Mouse (Mus musculus): ENCODE measurements around the gene Gm49353. TPM values are rescaled to one million over a fixed set of nuclear protein-coding genes. Genes with fewer than 3 reads are reported as not detected.

Gm49353 gene
- polyA plus RNA-seq (2016; fragmentation: Nextera tagmentation; extraction: Ambion mirVana): not detected in 2 replicates

GRCm38 (mm10) chr10:29198642-29199041 is at the start of gene Gm49353:
Gene Gm49353, plus strand, starts transcription at chr10:29198954.
- H3K4me3 ChIP-seq: no peak within 1 kb of the TSS
- ATAC-seq: no peak

DNA sequence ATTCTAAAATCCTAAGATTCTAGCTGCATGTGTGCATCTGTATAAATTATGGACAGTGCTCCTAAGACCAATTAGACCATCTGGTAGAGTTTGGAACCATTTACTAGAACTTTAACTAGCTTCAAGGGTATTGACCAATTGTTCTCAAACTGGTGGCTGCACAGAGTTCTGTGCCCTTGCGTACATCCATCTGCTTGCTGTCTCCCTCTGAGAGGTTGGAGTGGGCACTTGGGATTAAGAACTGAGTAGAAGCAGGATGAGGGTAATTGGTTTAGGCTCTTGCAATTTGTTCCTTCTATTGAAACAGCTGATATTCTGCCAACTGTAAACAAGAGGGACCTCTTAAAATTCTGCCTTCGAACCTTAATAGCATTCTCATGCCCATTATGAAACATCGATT is 43.5 kb upstream of the Gm49353 start:
- no peaks in the 10 kb centered on the region for H3K4me1 ChIP-seq
- no peaks in the 10 kb centered on the region for H3K36me3 ChIP-seq
- no peak overlapping the region for H3K4me3 ChIP-seq
- H3K9ac ChIP-seq: no peak overlapping the region
- H3K27me3 ChIP-seq (replicated peaks): no peaks in the 10 kb centered on the region
- no peak overlapping the region for H3K4me2 ChIP-seq
- no peak overlapping the region for H3K27ac ChIP-seq
- ATAC-seq: no peak
- WGBS (ENCODE audit: insufficient replicate concordance): 76% methylated on average over 3 of the region's 3 CpGs
- H3K9me3 ChIP-seq (replicated peaks): no peaks in the 10 kb centered on the region

More at GRCm38 (mm10) chr10:29198642-29199041, at the start of gene Gm49353:
- Histone ChIP-seq H3K9me3 (replicated peaks) (peaks cover 11% of the 10 kb centered on the region), H3K36me3 (no peaks in the 10 kb centered on the region), H3K9ac (no peak within 1 kb of the TSS), H3K4me1 (no peaks in the 10 kb centered on the region), H3K27me3 (replicated peaks) (no peaks in the 10 kb centered on the region), H3K4me2 (no peak within 1 kb of the TSS), H3K27ac (no peak within 1 kb of the TSS)
- WGBS (ENCODE audit: insufficient replicate concordance): 77% methylated on average over 7 of the region's 7 CpGs

- no peak overlapping the region for H3K27ac ChIP-seq
- 41% methylated on average over 2 of the region's 2 CpGs for WGBS (ENCODE audit: insufficient replicate concordance)
- H3K36me3 ChIP-seq: no peaks in the 10 kb centered on the region
- no peaks in the 10 kb centered on the region for H3K4me1 ChIP-seq
- H3K4me3 ChIP-seq: no peak overlapping the region
- no peaks in the 10 kb centered on the region for H3K27me3 ChIP-seq (replicated peaks)
- no peaks in the 10 kb centered on the region for H3K9me3 ChIP-seq (replicated peaks)
- ATAC-seq: no peak
- no peak overlapping the region for H3K4me2 ChIP-seq
- H3K9ac ChIP-seq: no peak overlapping the region
Observed at GRCm38 (mm10) chr10:29161664-29162063, 37.1 kb upstream of the Gm49353 start.

GRCm38 (mm10) chr10:29173778-29174177 is 25.0 kb upstream of the Gm49353 start:
- no peak for ATAC-seq
- Histone ChIP-seq H3K27me3 (replicated peaks) (no peaks in the 10 kb centered on the region), H3K4me2 (no peak overlapping the region), H3K27ac (no peak overlapping the region), H3K36me3 (no peaks in the 10 kb centered on the region), H3K9me3 (replicated peaks) (no peaks in the 10 kb centered on the region), H3K4me3 (no peak overlapping the region), H3K9ac (no peak overlapping the region), H3K4me1 (no peaks in the 10 kb centered on the region)
- 54% methylated on average over 2 of the region's 2 CpGs for WGBS (ENCODE audit: insufficient replicate concordance)

- H3K4me3 ChIP-seq: no peak overlapping the region
Observed at GRCm38 (mm10) chr10:29175656-29176055, 23.1 kb upstream of the Gm49353 start.

DNA sequence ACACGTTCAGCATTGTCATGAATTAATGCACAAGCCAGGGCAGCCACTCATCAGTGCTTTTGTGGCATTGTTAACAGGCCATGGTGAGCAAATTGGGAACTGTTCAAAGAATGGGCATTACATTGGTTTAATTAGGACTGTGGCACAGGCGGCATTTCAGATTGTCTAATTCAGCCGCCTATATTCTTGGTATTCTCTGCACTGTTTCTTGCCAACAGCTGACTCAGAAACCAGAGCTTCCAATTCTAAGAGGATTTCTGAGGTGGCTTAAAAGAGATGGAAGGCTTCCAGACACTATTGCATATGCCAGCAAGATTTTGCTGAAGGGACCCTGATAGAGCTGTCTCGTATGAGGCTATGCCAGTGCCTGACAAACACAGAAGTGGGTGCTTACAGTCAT is 21.9 kb upstream of the Gm49353 start:
- no peak overlapping the region for H3K4me3 ChIP-seq
- H3K9ac ChIP-seq: no peak overlapping the region
- no peak overlapping the region for H3K27ac ChIP-seq
- no peaks in the 10 kb centered on the region for H3K27me3 ChIP-seq (replicated peaks)
- no peaks in the 10 kb centered on the region for H3K4me1 ChIP-seq
- ATAC-seq: no peak
- 68% methylated on average over 4 of the region's 4 CpGs for WGBS (ENCODE audit: insufficient replicate concordance)
- no peak overlapping the region for H3K4me2 ChIP-seq
- H3K9me3 ChIP-seq (replicated peaks): no peaks in the 10 kb centered on the region
- H3K36me3 ChIP-seq: no peaks in the 10 kb centered on the region

More at GRCm38 (mm10) chr10:29175656-29176055, 23.1 kb upstream of the Gm49353 start:
- no peaks in the 10 kb centered on the region for H3K9me3 ChIP-seq (replicated peaks)
- no peaks in the 10 kb centered on the region for H3K27me3 ChIP-seq (replicated peaks)
- no peak for ATAC-seq
- no peak overlapping the region for H3K4me2 ChIP-seq
- no peak overlapping the region for H3K9ac ChIP-seq
- no peaks in the 10 kb centered on the region for H3K4me1 ChIP-seq
- H3K36me3 ChIP-seq: no peaks in the 10 kb centered on the region
- no peak overlapping the region for H3K27ac ChIP-seq
- 71% methylated on average over 3 of the region's 3 CpGs for WGBS (ENCODE audit: insufficient replicate concordance)

GRCm38 (mm10) chr10:29178003-29178402 is 20.8 kb upstream of the Gm49353 start:
- no peak for ATAC-seq
- 17% methylated on average over 2 of the region's 2 CpGs for WGBS (ENCODE audit: insufficient replicate concordance)

DNA sequence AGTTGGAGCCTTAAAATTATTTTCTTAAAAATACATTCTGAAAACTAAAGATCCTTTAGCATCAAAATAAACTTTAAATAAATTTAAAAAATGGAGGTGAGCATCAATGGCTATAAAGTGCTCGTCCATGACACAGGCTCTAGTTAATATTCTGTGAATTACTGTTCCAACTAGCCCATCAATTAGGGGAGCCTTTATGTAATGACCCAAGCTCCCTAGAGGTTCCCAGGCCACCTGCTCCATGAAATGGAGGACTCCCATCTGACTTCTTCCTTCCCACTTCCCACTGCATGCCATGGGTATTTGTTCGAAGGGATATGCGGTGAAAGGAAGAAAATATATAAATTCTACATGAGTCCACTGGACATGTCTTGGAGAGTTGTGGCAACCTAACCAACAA is 18.5 kb upstream of the Gm49353 start:
- Histone ChIP-seq H3K4me2 (no peak overlapping the region), H3K4me1 (no peaks in the 10 kb centered on the region), H3K4me3 (no peak overlapping the region), H3K9ac (no peak overlapping the region), H3K9me3 (replicated peaks) (no peaks in the 10 kb centered on the region), H3K27me3 (replicated peaks) (no peaks in the 10 kb centered on the region), H3K27ac (no peak overlapping the region), H3K36me3 (no peaks in the 10 kb centered on the region)
- 83% methylated on average over 3 of the region's 3 CpGs for WGBS (ENCODE audit: insufficient replicate concordance)
- ATAC-seq: no peak

More at GRCm38 (mm10) chr10:29178003-29178402, 20.8 kb upstream of the Gm49353 start:
- H3K36me3 ChIP-seq: no peaks in the 10 kb centered on the region
- no peak overlapping the region for H3K4me2 ChIP-seq
- no peak overlapping the region for H3K9ac ChIP-seq
- no peaks in the 10 kb centered on the region for H3K4me1 ChIP-seq
- H3K9me3 ChIP-seq (replicated peaks): no peaks in the 10 kb centered on the region
- no peak overlapping the region for H3K27ac ChIP-seq
- no peak overlapping the region for H3K4me3 ChIP-seq
- no peaks in the 10 kb centered on the region for H3K27me3 ChIP-seq (replicated peaks)

GRCm38 (mm10) chr10:29181046-29181445 is 17.7 kb upstream of the Gm49353 start:
- no peaks in the 10 kb centered on the region for H3K27me3 ChIP-seq (replicated peaks)
- no peaks in the 10 kb centered on the region for H3K36me3 ChIP-seq
- no peak overlapping the region for H3K4me2 ChIP-seq
- 64% methylated on average over 2 of the region's 2 CpGs for WGBS (ENCODE audit: insufficient replicate concordance)
- H3K9ac ChIP-seq: no peak overlapping the region
- H3K4me1 ChIP-seq: no peaks in the 10 kb centered on the region
- H3K9me3 ChIP-seq (replicated peaks): no peaks in the 10 kb centered on the region
- ATAC-seq: no peak
- no peak overlapping the region for H3K27ac ChIP-seq
- no peak overlapping the region for H3K4me3 ChIP-seq

- H3K9ac ChIP-seq: no peak overlapping the region
- H3K4me1 ChIP-seq: no peaks in the 10 kb centered on the region
- no peak for ATAC-seq
- no peaks in the 10 kb centered on the region for H3K36me3 ChIP-seq
- H3K4me2 ChIP-seq: no peak overlapping the region
- no peaks in the 10 kb centered on the region for H3K27me3 ChIP-seq (replicated peaks)
- no peak overlapping the region for H3K4me3 ChIP-seq
- H3K27ac ChIP-seq: no peak overlapping the region
- peaks cover 11% of the 10 kb centered on the region for H3K9me3 ChIP-seq (replicated peaks)
Observed at GRCm38 (mm10) chr10:29193769-29194168, 5.0 kb upstream of the Gm49353 start.

- Histone ChIP-seq H3K4me2 (no peak overlapping the region), H3K4me3 (no peak overlapping the region), H3K4me1 (no peaks in the 10 kb centered on the region), H3K27ac (no peak overlapping the region), H3K27me3 (replicated peaks) (no peaks in the 10 kb centered on the region), H3K36me3 (no peaks in the 10 kb centered on the region), H3K9me3 (replicated peaks) (peaks cover 11% of the 10 kb centered on the region), H3K9ac (no peak overlapping the region)
- WGBS (ENCODE audit: insufficient replicate concordance): 86% methylated on average over 33 of the region's 33 CpGs
- no peak for ATAC-seq
Observed at GRCm38 (mm10) chr10:29196811-29197210, 1.9 kb upstream of the Gm49353 start.

DNA sequence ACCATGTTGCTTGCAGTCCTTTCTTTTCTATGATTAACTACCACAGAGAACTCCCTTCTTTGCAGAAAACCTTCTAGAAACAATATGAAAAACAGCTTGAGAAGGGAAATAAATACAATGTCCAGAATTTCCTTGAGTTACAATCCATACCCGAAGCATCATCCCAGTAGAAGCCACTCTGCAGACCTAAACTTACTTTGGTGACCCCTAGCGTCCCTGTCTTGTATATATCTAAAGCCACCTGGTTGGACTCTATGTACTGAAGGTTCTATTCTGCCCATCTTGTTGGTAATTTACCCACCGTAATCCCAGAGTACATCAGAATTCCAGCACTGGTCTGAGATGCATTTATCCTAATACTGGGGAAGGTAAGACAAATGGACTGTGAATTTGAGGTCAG is 1.1 kb downstream of the Gm49353 start:
- H3K27ac ChIP-seq: no peak overlapping the region
- H3K9me3 ChIP-seq (replicated peaks): peaks cover 11% of the 10 kb centered on the region
- H3K4me1 ChIP-seq: no peaks in the 10 kb centered on the region
- H3K9ac ChIP-seq: no peak overlapping the region
- no peaks in the 10 kb centered on the region for H3K27me3 ChIP-seq (replicated peaks)
- no peak for ATAC-seq
- H3K36me3 ChIP-seq: no peaks in the 10 kb centered on the region
- 53% methylated on average over 3 of the region's 3 CpGs for WGBS (ENCODE audit: insufficient replicate concordance)
- no peak overlapping the region for H3K4me2 ChIP-seq
- H3K4me3 ChIP-seq: no peak overlapping the region

- H3K27ac ChIP-seq: no peak overlapping the region
- no peak overlapping the region for H3K9ac ChIP-seq
- no peaks in the 10 kb centered on the region for H3K36me3 ChIP-seq
- peaks cover 11% of the 10 kb centered on the region for H3K9me3 ChIP-seq (replicated peaks)
- H3K4me1 ChIP-seq: no peaks in the 10 kb centered on the region
- H3K4me2 ChIP-seq: no peak overlapping the region
- no peak overlapping the region for H3K4me3 ChIP-seq
- ATAC-seq: no peak
- WGBS (ENCODE audit: insufficient replicate concordance): 58% methylated on average over 1 of the region's 1 CpGs
- no peaks in the 10 kb centered on the region for H3K27me3 ChIP-seq (replicated peaks)
Observed at GRCm38 (mm10) chr10:29200609-29201008, 1.9 kb downstream of the Gm49353 start.
